Mouse (Mus musculus): ENCODE data around the gene Ocm. TPM values are rescaled to one million over a fixed set of nuclear protein-coding genes. Genes with fewer than 3 reads are reported as not detected.

Ocm gene
- polyA plus RNA-seq, 1 experiment: not detected

GRCm38 (mm10) chr5:143982361-143982760 lies 44.1 kb downstream of the Ocm start:
- Histone ChIP-seq H3K4me3 (ENCODE audit: insufficient read depth, low read length) (no peak overlapping the region), H3K4me1 (ENCODE audit: control insufficient read depth, insufficient read depth, low read length) (no peaks in the 10 kb centered on the region), H3K27ac (ENCODE audit: insufficient read depth, low read length) (no peak overlapping the region)
- no peak for TF ChIP-seq CTCF (IDR thresholded peaks at IDR 0.05; ENCODE audit: borderline replicate concordance, insufficient read depth, low read length)
- no peak for TF ChIP-seq POLR2A (IDR thresholded peaks at IDR 0.05; ENCODE audit: low read depth, low read length)

GRCm38 (mm10) chr5:143980858-143981257 lies 45.6 kb downstream of the Ocm start:
- no peak overlapping the region for H3K4me3 ChIP-seq (ENCODE audit: insufficient read depth, low read length)
- TF ChIP-seq CTCF (IDR thresholded peaks at IDR 0.05; ENCODE audit: borderline replicate concordance, insufficient read depth, low read length): no peak
- no peak for TF ChIP-seq POLR2A (IDR thresholded peaks at IDR 0.05; ENCODE audit: low read depth, low read length)
- H3K4me1 ChIP-seq (ENCODE audit: control insufficient read depth, insufficient read depth, low read length): no peaks in the 10 kb centered on the region
- no peak overlapping the region for H3K27ac ChIP-seq (ENCODE audit: insufficient read depth, low read length)

- no peaks in the 10 kb centered on the region for H3K4me1 ChIP-seq (ENCODE audit: control insufficient read depth, insufficient read depth, low read length)
- H3K4me3 ChIP-seq (ENCODE audit: insufficient read depth, low read length): no peak overlapping the region
- no peak overlapping the region for H3K27ac ChIP-seq (ENCODE audit: insufficient read depth, low read length)
- TF ChIP-seq POLR2A (IDR thresholded peaks at IDR 0.05; ENCODE audit: low read depth, low read length) (no peak), CTCF (IDR thresholded peaks at IDR 0.05; ENCODE audit: borderline replicate concordance, insufficient read depth, low read length) (no peak)
These were observed 49.6 kb downstream of the Ocm start for GRCm38 (mm10) chr5:143976726-143977431.

- Histone ChIP-seq H3K27ac (ENCODE audit: insufficient read depth, low read length) (no peak overlapping the region), H3K4me1 (ENCODE audit: control insufficient read depth, insufficient read depth, low read length) (no peaks in the 10 kb centered on the region), H3K4me3 (ENCODE audit: insufficient read depth, low read length) (no peak overlapping the region)
- TF ChIP-seq POLR2A (IDR thresholded peaks at IDR 0.05; ENCODE audit: low read depth, low read length) (no peak), CTCF (IDR thresholded peaks at IDR 0.05; ENCODE audit: borderline replicate concordance, insufficient read depth, low read length) (no peak)
These were observed 50.2 kb downstream of the Ocm start for GRCm38 (mm10) chr5:143976232-143976631.

GRCm38 (mm10) chr5:143975631-143975933 lies 50.9 kb downstream of the Ocm start:
- no peak overlapping the region for H3K27ac ChIP-seq (ENCODE audit: insufficient read depth, low read length)
- TF ChIP-seq POLR2A (IDR thresholded peaks at IDR 0.05; ENCODE audit: low read depth, low read length) (no peak), CTCF (IDR thresholded peaks at IDR 0.05; ENCODE audit: borderline replicate concordance, insufficient read depth, low read length) (no peak)
- no peaks in the 10 kb centered on the region for H3K4me1 ChIP-seq (ENCODE audit: control insufficient read depth, insufficient read depth, low read length)
- H3K4me3 ChIP-seq (ENCODE audit: insufficient read depth, low read length): no peak overlapping the region

GRCm38 (mm10) chr5:143974931-143975630 lies 51.4 kb downstream of the Ocm start:
- TF ChIP-seq POLR2A (IDR thresholded peaks at IDR 0.05; ENCODE audit: low read depth, low read length): no peak
- peak; percentile 79 for TF ChIP-seq CTCF (IDR thresholded peaks at IDR 0.05; ENCODE audit: borderline replicate concordance, insufficient read depth, low read length)
- no peaks in the 10 kb centered on the region for H3K4me1 ChIP-seq (ENCODE audit: control insufficient read depth, insufficient read depth, low read length)
- H3K27ac ChIP-seq (ENCODE audit: insufficient read depth, low read length): no peak overlapping the region
- H3K4me3 ChIP-seq (ENCODE audit: insufficient read depth, low read length): no peak overlapping the region

GRCm38 (mm10) chr5:143972628-143973027 lies 53.8 kb downstream of the Ocm start:
- H3K27ac ChIP-seq (ENCODE audit: insufficient read depth, low read length): no peak overlapping the region
- H3K4me1 ChIP-seq (ENCODE audit: control insufficient read depth, insufficient read depth, low read length): no peaks in the 10 kb centered on the region
- no peak overlapping the region for H3K4me3 ChIP-seq (ENCODE audit: insufficient read depth, low read length)
- no peak for TF ChIP-seq CTCF (IDR thresholded peaks at IDR 0.05; ENCODE audit: borderline replicate concordance, insufficient read depth, low read length)
- TF ChIP-seq POLR2A (IDR thresholded peaks at IDR 0.05; ENCODE audit: low read depth, low read length): no peak

Other genes starting within 250 kb of the Ocm start
- gene Eif2ak1, start 208.9 kb downstream of the Ocm start, polyA plus RNA-seq (2011; ENCODE audit: insufficient read length, low read depth, missing spikeins): 26.9 and 30.0 TPM in 2 replicates
- not detected in 2 replicates for gene Ankrd61, start 129.0 kb downstream of the Ocm start, polyA plus RNA-seq (2011; ENCODE audit: insufficient read length, low read depth, missing spikeins)
- 94.0 and 102 TPM in 2 replicates for gene Aimp2, start 116.8 kb downstream of the Ocm start, polyA plus RNA-seq (2011; ENCODE audit: insufficient read length, low read depth, missing spikeins)
- gene Pms2, start 116.7 kb downstream of the Ocm start, polyA plus RNA-seq (2011; ENCODE audit: insufficient read length, low read depth, missing spikeins): 13.1 and 19.5 TPM in 2 replicates
- 1.2 TPM in 1 of 2 replicates, not detected in the other for gene Gm42421, start 98.5 kb downstream of the Ocm start, polyA plus RNA-seq (2011; ENCODE audit: insufficient read length, low read depth, missing spikeins)
- 0.77 TPM in 1 of 2 replicates, not detected in the other for gene Rsph10b, start 93.6 kb downstream of the Ocm start, polyA plus RNA-seq (2011; ENCODE audit: insufficient read length, low read depth, missing spikeins)
- 66.5 and 69.6 TPM in 2 replicates for gene Ccz1, start 11.8 kb downstream of the Ocm start, polyA plus RNA-seq (2011; ENCODE audit: insufficient read length, low read depth, missing spikeins)
- gene Lmtk2, start 73.8 kb upstream of the Ocm start, polyA plus RNA-seq (2011; ENCODE audit: insufficient read length, low read depth, missing spikeins): 9.3 and 10.4 TPM in 2 replicates
- gene Bhlha15, start 163.6 kb upstream of the Ocm start, polyA plus RNA-seq (2011; ENCODE audit: insufficient read length, low read depth, missing spikeins): not detected in 2 replicates
- 15.1 and 15.7 TPM in 2 replicates for gene Tecpr1, start 196.9 kb upstream of the Ocm start, polyA plus RNA-seq (2011; ENCODE audit: insufficient read length, low read depth, missing spikeins)
- gene Bri3, start 217.8 kb upstream of the Ocm start, polyA plus RNA-seq (2011; ENCODE audit: insufficient read length, low read depth, missing spikeins): 90.6 and 104 TPM in 2 replicates

All from embryonic fibroblast, embryonic 13.5 days (primary cell).